Mouse (Mus musculus) bone marrow, adult 2 months (tissue): Measurements from ENCODE around the gene Rbm4. TPM values are rescaled to one million over a fixed set of nuclear protein-coding genes. Genes with fewer than 3 reads are reported as not detected.

Experiments
- H3K27ac ChIP-seq: fragments of 200-500 bp; 2 replicates; pipeline ENCODE4 v1.5.1; 2012; ENCODE audit warnings: low read depth, mild to moderate bottlenecking, control low read depth, inconsistent platforms, low read length; ENCODE audit not compliant: control insufficient read depth, poor library complexity, insufficient read depth
- H3K4me1 ChIP-seq: fragments of 200-500 bp; 2 replicates; pipeline ENCODE4 v1.6.1; 2011; ENCODE audit warnings: low read length; ENCODE audit not compliant: control insufficient read depth, insufficient read depth
- H3K4me3 ChIP-seq: fragments of 200-500 bp; replicated peaks from 2 replicates; pipeline ENCODE3; 2011; ENCODE audit warnings: mild to moderate bottlenecking, low read depth, low read length, control low read depth; ENCODE audit not compliant: control insufficient read depth
- CTCF ChIP-seq: fragments of 200-500 bp; IDR thresholded peaks from 2 replicates; pipeline ENCODE4 v1.5.1; 2011; ENCODE audit warnings: low read length, control low read depth; ENCODE audit not compliant: control insufficient read depth, insufficient read depth
- POLR2A ChIP-seq: fragments of 200-500 bp; IDR thresholded peaks from 2 replicates; pipeline ENCODE4 v1.6.1; 2011; ENCODE audit warnings: low read depth, mild to moderate bottlenecking, control low read depth, low read length, borderline replicate concordance; ENCODE audit not compliant: control insufficient read depth
- WGBS: fragments of 180-500 bp; shearing (Covaris S2); methylation state at CpG from one replicate; pipeline ENCODE4 v1.1.7; 2018; 5-methylcytosine and 5-hydroxymethylcytosine counted together
- polyA plus RNA-seq: library from polyadenylated mRNA; stranded (reverse); fragments of >200 nt; gene quantifications from 2 replicates; pipeline ENCODE4 v1.2.4, GENCODE M21; 2011; ENCODE audit warnings: low replicate concordance; ENCODE audit not compliant: missing spikeins, insufficient read depth, insufficient read length

Rbm4 gene
- polyA plus RNA-seq, 1 experiment: 30.3 TPM

GRCm38 (mm10) chr19:4741482-4741881, 52.2 kb downstream of the Rbm4 start:
- no peak overlapping the region for H3K27ac ChIP-seq
- 82% methylated on average over 10 of the region's 10 CpGs for WGBS
- TF ChIP-seq CTCF: no peak
- TF ChIP-seq POLR2A: no peak
- no peaks in the 10 kb centered on the region for H3K4me1 ChIP-seq
- H3K4me3 ChIP-seq: no peak overlapping the region

- TF ChIP-seq POLR2A (no peak), CTCF (no peak)
- Histone ChIP-seq H3K4me3 (no peak overlapping the region), H3K27ac (no peak overlapping the region), H3K4me1 (no peaks in the 10 kb centered on the region)
- 81% methylated on average over 5 of the region's 5 CpGs for whole genome bisulfite sequencing
Measured at GRCm38 (mm10) chr19:4739762-4740161, 53.9 kb downstream of the Rbm4 start.

- Histone ChIP-seq H3K4me3 (no peak overlapping the region), H3K4me1 (no peaks in the 10 kb centered on the region), H3K27ac (no peak overlapping the region)
- 88% methylated on average over 11 of the region's 11 CpGs for WGBS
- TF ChIP-seq CTCF (no peak), POLR2A (no peak)
Measured at GRCm38 (mm10) chr19:4739053-4739452, 54.6 kb downstream of the Rbm4 start.

DNA sequence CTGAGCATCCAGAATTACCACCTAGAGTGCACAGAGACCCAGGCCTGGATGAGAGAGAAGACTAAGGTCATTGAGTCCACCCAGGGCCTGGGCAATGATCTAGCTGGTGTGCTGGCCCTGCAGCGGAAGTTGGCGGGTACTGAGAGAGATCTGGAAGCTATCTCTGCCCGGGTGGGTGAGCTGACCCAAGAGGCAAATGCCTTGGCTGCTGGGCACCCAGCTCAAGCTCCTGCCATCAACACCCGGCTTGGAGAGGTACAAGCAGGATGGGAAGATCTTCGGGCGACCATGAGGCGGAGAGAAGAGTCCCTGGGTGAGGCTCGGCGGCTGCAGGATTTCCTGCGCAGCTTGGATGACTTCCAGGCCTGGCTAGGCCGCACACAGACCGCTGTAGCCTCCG, 55.8 kb downstream of the Rbm4 start:
- Histone ChIP-seq H3K4me1 (no peaks in the 10 kb centered on the region), H3K27ac (no peak overlapping the region), H3K4me3 (no peak overlapping the region)
- 70% methylated on average over 13 of the region's 13 CpGs for WGBS
- TF ChIP-seq CTCF: no peak
- TF ChIP-seq POLR2A: no peak

Other genes with a start within 250 kb of the Rbm4 start
- gene Lrfn4, start 178.2 kb downstream of the Rbm4 start, polyA plus RNA-seq: 1.2 and 2.7 TPM in 2 replicates
- gene Rce1, start 168.3 kb downstream of the Rbm4 start, polyA plus RNA-seq: 18.8 and 26.2 TPM in 2 replicates
- not detected in 2 replicates for gene Gm960, start 95.2 kb downstream of the Rbm4 start, polyA plus RNA-seq
- 0.34 and 0.77 TPM in 2 replicates for gene Sptbn2, start 82.7 kb downstream of the Rbm4 start, polyA plus RNA-seq
- 6.6 and 8.3 TPM in 2 replicates for gene Rbm4b, start 37.4 kb downstream of the Rbm4 start, polyA plus RNA-seq
- 16.2 and 40.7 TPM in 2 replicates for gene Gm21992, start 17.7 kb upstream of the Rbm4 start, polyA plus RNA-seq
- gene Rbm14, start 17.7 kb upstream of the Rbm4 start, polyA plus RNA-seq: 28.4 and 38.2 TPM in 2 replicates
- gene Ccs, start 45.4 kb upstream of the Rbm4 start, polyA plus RNA-seq: 77.4 and 91.7 TPM in 2 replicates
- gene Ccdc87, start 45.5 kb upstream of the Rbm4 start, polyA plus RNA-seq: not detected in 2 replicates
- gene Ctsf, start 61.2 kb upstream of the Rbm4 start, polyA plus RNA-seq: 19.4 and 22.2 TPM in 2 replicates
- 2.1 TPM in 1 of 2 replicates, not detected in the other for gene Actn3, start 84.0 kb upstream of the Rbm4 start, polyA plus RNA-seq
- 6.3 and 11.0 TPM in 2 replicates for gene Zdhhc24, start 84.8 kb upstream of the Rbm4 start, polyA plus RNA-seq
- gene Bbs1, start 112.7 kb upstream of the Rbm4 start, polyA plus RNA-seq: 2.4 TPM in 2 replicates
- gene Dpp3, start 134.4 kb upstream of the Rbm4 start, polyA plus RNA-seq: 17.2 and 27.5 TPM in 2 replicates
- not detected in 2 replicates for gene Peli3, start 149.2 kb upstream of the Rbm4 start, polyA plus RNA-seq
- gene Mrpl11, start 168.2 kb upstream of the Rbm4 start, polyA plus RNA-seq: 51.6 and 60.7 TPM in 2 replicates
- gene Npas4, start 196.4 kb upstream of the Rbm4 start, polyA plus RNA-seq: 6.9 and 15.5 TPM in 2 replicates
- 1.3 and 1.7 TPM in 2 replicates for gene Slc29a2, start 230.0 kb upstream of the Rbm4 start, polyA plus RNA-seq
- gene B4gat1, start 244.9 kb upstream of the Rbm4 start, polyA plus RNA-seq: 5.9 and 8.3 TPM in 2 replicates
- not detected in 2 replicates for gene AC124502.3, start 245.0 kb upstream of the Rbm4 start, polyA plus RNA-seq
- 40.6 and 68.0 TPM in 2 replicates for gene Brms1, start 247.5 kb upstream of the Rbm4 start, polyA plus RNA-seq